Mouse (Mus musculus) heart, postnatal 0 days (tissue): ENCODE results near the gene Lhx3.

Experiments used
- CTCF ChIP-seq: IDR thresholded peaks from 2 replicates; pipeline ENCODE4 v1.5.1; 2016; ENCODE audit warnings: antibody characterized with exemption, control low read depth, low read depth
- EP300 ChIP-seq: IDR thresholded peaks from 2 replicates; pipeline ENCODE4 v1.6.1; 2016; ENCODE audit warnings: antibody characterized with exemption, low read depth

- TF ChIP-seq CTCF (no peak), EP300 (no peak)
Measured at GRCm38 (mm10) chr2:26236681-26237289, 28.7 kb upstream of the Lhx3 start.
